Mouse (Mus musculus) left cerebral cortex, adult 11 months (tissue): ENCODE measurements around the gene Olfr1328.
"Not testable (repeated sequence)": the region's sequence is repeated elsewhere in the genome, so short reads cannot be mapped to it uniquely, and the experiment has no call there.

ENCODE experiments used
- DNase-seq: peaks from one replicate; pipeline ENCODE4 v3.0.0; 2022; ENCODE audit warnings: low spot score

The Olfr1328 gene

DNA sequence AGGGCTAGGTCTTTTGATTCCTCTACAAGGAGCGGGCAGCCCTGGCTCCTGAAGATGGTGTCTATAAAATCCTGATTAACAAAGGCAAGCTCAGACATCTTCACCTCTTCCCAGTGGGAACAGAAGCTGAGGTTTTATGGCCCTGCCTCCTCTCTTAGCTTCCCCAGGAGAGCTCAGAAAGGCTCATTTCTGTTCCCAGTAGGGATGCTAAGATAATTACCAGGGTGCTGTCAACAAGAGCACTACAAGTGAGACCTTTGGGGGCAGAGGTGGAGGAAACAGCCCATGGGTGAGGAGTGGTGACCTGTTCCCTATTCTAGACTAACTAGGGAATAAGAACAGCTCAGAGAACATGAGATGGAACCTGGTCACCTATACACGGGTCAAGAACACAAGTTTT is at the start of gene Olfr1328:
Gene Olfr1328, minus strand, starts transcription at position 101 of the 400 bp plus-strand sequence.
- DNase-seq = no peak

DNA sequence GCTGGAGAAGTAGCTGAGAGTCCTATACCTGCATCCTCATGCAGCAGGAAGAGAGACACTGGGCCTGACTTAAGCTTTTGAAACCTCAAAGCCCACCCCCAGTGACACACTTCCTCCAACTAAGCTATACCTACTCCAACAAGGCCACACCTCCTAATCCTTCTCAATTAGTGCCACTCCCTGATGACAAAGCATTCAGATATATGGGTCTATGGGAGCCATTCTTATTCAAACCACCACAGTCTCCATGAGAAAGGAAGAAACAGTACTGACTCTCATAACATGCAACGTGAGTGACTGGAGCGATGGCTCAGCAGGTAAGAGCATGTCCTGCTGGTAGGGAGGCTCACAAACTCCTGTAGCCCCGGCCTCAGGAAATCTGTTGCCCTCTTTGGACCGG is 46.9 kb upstream of the Olfr1328 start:
- no peak for DNase-seq

DNA sequence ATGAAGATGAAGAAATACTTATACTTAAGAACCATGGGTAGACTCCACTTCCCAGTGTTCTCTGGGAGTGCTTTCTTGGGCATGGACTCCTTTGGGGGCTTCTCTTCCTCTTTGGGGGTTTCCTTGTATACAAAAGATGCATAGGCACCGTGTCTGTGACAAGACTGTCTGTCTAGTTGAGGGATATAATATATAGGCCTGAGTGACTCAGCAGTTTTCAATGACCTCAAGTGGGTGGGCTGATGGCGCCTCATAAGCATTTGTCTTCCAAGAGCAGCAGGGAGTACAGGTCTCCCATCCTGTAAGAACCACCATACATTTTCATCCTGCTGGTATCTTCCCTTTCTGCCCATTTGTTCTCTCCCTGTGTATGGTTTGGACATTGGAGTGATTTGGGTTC is 34.9 kb upstream of the Olfr1328 start:
- DNase-seq = no peak

DNA sequence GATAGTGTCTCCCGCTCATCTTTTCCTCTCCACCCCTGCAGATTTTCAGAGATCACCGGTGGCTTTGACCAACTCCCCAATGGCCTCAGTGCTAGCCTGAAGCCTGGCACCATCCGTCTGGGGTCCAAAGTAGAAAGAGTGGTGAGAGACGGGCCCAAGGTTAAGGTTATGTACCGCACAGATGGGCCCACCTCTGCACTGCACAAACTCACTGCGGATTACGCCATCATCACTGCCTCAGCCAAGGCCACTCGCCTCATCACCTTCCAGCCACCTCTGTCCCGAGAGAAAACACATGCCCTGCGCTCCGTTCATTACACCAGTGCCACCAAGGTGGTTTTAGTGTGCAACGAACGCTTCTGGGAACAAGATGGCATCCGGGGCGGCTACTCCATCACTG is 29.3 kb upstream of the Olfr1328 start:
- DNase-seq = no peak

- peak; percentile 2 for DNase-seq
Observed at GRCm38 (mm10) chr4:118961141-118961628, 22.8 kb upstream of the Olfr1328 start, which contains the start of gene Lao1. Gene Lao1 (plus strand): TSS chr4:118961578.

DNA sequence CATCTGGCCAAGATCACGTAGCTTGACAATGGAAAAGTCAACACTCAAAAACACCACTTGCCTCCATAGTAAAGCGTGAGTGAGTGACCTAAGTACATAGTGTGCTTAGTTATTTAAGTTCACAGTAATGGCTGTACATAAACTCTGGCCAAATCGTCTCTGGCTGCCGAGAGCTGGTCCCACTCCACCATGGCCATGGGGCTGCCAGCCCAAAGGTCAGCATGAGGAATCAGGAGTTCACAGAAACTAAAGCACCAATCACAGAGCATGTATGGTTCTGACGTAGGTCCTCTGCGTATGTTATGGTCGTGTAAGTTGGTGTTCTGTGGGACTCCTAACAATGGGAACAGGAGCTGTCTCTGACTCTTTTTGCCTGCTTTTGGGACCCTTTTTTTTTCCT is 20.4 kb upstream of the Olfr1328 start:
- no peak for DNase-seq

DNA sequence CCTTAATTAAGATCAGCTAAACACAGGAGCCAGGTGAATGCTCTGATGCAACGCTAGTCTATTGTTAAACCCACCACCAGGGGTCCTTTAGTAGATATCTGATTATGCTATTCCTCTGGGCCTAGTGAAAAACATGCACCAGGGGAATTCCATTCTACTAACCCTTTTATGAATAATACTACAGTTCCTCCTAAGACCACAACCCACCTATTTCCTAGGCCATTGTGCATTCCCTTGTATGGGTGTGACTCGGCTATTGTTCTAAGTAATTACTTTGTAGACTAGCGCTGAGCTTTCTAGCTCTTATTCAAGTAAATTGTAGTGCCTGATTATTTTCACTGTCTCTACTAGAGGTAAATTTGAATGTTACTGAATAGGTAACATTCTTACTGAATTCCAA is 7.1 kb downstream of the Olfr1328 start:
- DNase-seq = not testable (repeated sequence)

- not testable (repeated sequence) for DNase-seq
Observed at GRCm38 (mm10) chr4:118917365-118917764, 21.0 kb downstream of the Olfr1328 start, which contains the start of gene Olfr1329. Gene Olfr1329 (minus strand): TSS chr4:118917465.

DNA sequence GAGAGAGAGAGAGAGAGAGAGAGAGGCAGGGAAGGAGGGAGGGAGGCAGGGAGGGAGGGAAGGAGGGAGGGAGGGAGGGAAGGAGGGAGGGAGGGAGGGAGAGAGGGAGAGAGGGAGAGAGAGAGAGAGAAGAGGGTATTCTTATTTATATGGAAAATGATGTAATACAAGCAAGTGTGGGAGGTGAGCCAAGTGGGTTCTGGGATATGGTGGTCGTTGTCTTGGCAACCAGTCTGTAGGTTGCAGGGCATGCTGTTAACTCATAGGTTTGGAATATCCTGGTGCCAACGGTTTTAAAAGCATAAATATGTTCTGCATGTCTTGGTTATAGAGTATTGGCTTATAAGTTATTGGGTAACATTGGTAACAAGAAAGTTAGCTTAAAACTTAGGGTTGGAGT is 36.4 kb downstream of the Olfr1328 start:
- no peak for DNase-seq

DNA sequence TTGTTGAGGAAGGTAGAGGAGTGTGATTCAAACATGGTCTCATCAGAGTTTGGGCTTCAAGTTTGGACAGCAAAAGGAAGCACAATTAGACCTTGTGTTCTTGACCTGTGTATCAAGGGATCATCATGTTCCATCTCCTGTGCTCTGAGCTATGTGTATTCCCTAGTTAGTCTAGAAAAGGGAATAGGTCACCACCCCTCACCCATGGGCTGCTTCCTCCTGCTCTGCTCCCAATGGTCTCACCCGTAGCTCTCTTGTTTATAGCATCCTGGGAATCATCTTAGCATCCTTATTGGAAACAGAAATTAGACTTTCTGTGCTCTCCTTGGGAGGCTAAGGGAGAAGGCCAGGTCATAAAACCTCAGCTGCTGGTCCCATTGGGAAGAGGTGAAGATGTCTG is 50.1 kb downstream of the Olfr1328 start, which contains the start of gene Olfr1330:
Gene Olfr1330, plus strand, starts transcription at position 301 of the 400 bp plus-strand sequence.
- DNase-seq = no peak
